Mouse (Mus musculus) stomach, embryonic 14.5 days (tissue): ENCODE data around the gene Cops7b. TPM values are rescaled to one million over a fixed set of nuclear protein-coding genes. Genes with fewer than 3 reads are reported as not detected.

Experiments used
- ATAC-seq: fragments of 200-750 bp; cut with Nextera tagmentation; 2 replicates; pipeline ENCODE4 v1.8.0; 2017; ENCODE audit warnings: low read depth, moderate TSS enrichment; ENCODE audit not compliant: insufficient number of reproducible peaks, insufficient read depth, low FRiP score
- H3K27ac ChIP-seq: fragments of 300-500 bp; sonication (generic); 2 replicates; pipeline ENCODE4 v1.5.1; 2014; ENCODE audit warnings: mild to moderate bottlenecking, low read length, moderate library complexity, mixed read lengths
- H3K27me3 ChIP-seq: fragments of 300-500 bp; sonication (generic); 2 replicates; pipeline ENCODE4 v1.6.1; 2014; ENCODE audit warnings: low read length, control low read depth, mixed read lengths; ENCODE audit not compliant: control insufficient read depth, insufficient read depth
- H3K36me3 ChIP-seq: fragments of 300-500 bp; sonication (generic); 2 replicates; pipeline ENCODE4 v1.6.1; 2014; ENCODE audit warnings: mild to moderate bottlenecking, control low read depth, low read length, moderate library complexity, mixed read lengths; ENCODE audit not compliant: control insufficient read depth, insufficient read depth
- H3K4me1 ChIP-seq: fragments of 300-500 bp; sonication (generic); 2 replicates; pipeline ENCODE4 v1.6.1; 2014; ENCODE audit warnings: low read length, control low read depth, mixed read lengths; ENCODE audit not compliant: control insufficient read depth, insufficient read depth
- H3K4me2 ChIP-seq: fragments of 300-500 bp; sonication (generic); replicated peaks from 2 replicates; pipeline ENCODE4 v1.6.1; 2014; ENCODE audit warnings: low read depth, low read length, control low read depth
- H3K4me3 ChIP-seq: fragments of 300-500 bp; sonication (generic); 2 replicates; pipeline ENCODE4 v1.5.1; 2014; ENCODE audit warnings: low read depth, low read length, control low read depth
- H3K9ac ChIP-seq: fragments of 300-500 bp; sonication (generic); replicated peaks from 2 replicates; pipeline ENCODE4 v1.6.1; 2014; ENCODE audit warnings: low read depth, mild to moderate bottlenecking, control low read depth, low read length, moderate library complexity, mixed read lengths
- H3K9me3 ChIP-seq: fragments of 300-500 bp; sonication (generic); 2 replicates; pipeline ENCODE4 v1.6.1; 2016; ENCODE audit warnings: low read depth, low read length, control low read depth; ENCODE audit not compliant: control insufficient read depth
- WGBS: fragments of 180-500 bp; shearing (Covaris S2); extraction: QIAGEN DNeasy Blood & Tissue Kit; methylation state at CpG from one replicate; pipeline ENCODE4 v1.1.7; 2014; 5-methylcytosine and 5-hydroxymethylcytosine counted together
- polyA plus RNA-seq: library from polyadenylated mRNA; unstranded; fragments of >200 nt; fragmentation: Nextera tagmentation; extraction: Ambion mirVana; gene quantifications from 2 replicates; pipeline ENCODE4 v1.2.1, GENCODE M21; 2014

Gene Cops7b
- polyA plus RNA-seq, 1 experiment from 2014 or later, result 38.9 TPM

- no peak for ATAC-seq
- H3K27ac ChIP-seq, result no peak overlapping the region
- peaks cover 3% of the 10 kb centered on the region; the same call in 1 of the 2 replicates for H3K36me3 ChIP-seq
- WGBS, result 88% methylated on average over 3 of the region's 3 CpGs
- no peaks in the 10 kb centered on the region for H3K27me3 ChIP-seq
- no peak overlapping the region for H3K4me2 ChIP-seq
- H3K9ac ChIP-seq, result no peak overlapping the region
- no peaks in the 10 kb centered on the region for H3K4me1 ChIP-seq
- H3K9me3 ChIP-seq, result no peaks in the 10 kb centered on the region
- no peak overlapping the region for H3K4me3 ChIP-seq
These were observed 27.0 kb upstream of the Cops7b start for GRCm38 (mm10) chr1:86555665-86556064.

DNA sequence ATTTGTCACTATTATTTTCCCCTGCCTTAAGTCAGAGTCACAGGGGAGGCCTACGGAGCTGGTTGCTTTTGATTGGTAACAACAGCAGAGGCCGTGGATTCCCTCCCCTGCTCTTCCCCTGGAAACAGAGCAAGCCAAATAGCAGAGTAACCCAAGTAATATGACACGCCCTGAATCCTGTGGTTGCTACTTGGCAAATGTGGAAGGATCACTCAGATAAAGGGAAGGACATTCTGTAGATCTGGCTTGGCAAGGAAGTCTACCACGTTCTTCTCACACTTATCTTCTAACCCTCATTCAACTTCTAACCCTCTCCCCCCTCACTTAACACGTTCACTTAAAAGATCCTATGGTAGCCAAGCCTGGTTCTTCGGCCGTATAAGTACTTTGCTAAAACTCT is 24.8 kb upstream of the Cops7b start:
- Histone ChIP-seq H3K27ac (no peak overlapping the region), H3K36me3 (peaks cover 3% of the 10 kb centered on the region; the same call in 1 of the 2 replicates), H3K4me1 (no peaks in the 10 kb centered on the region), H3K27me3 (no peaks in the 10 kb centered on the region), H3K4me2 (no peak overlapping the region), H3K4me3 (no peak overlapping the region), H3K9me3 (no peaks in the 10 kb centered on the region), H3K9ac (no peak overlapping the region)
- no peak for ATAC-seq
- 58% methylated on average over 7 of the region's 7 CpGs for WGBS

GRCm38 (mm10) chr1:86559232-86559631 is 23.5 kb upstream of the Cops7b start:
- 87% methylated on average over 3 of the region's 3 CpGs for WGBS
- Histone ChIP-seq H3K36me3 (peaks cover 3% of the 10 kb centered on the region; the same call in 1 of the 2 replicates), H3K4me1 (no peaks in the 10 kb centered on the region), H3K27ac (no peak overlapping the region), H3K4me3 (no peak overlapping the region), H3K4me2 (no peak overlapping the region), H3K9ac (no peak overlapping the region), H3K9me3 (no peaks in the 10 kb centered on the region), H3K27me3 (no peaks in the 10 kb centered on the region)
- no peak for ATAC-seq

DNA sequence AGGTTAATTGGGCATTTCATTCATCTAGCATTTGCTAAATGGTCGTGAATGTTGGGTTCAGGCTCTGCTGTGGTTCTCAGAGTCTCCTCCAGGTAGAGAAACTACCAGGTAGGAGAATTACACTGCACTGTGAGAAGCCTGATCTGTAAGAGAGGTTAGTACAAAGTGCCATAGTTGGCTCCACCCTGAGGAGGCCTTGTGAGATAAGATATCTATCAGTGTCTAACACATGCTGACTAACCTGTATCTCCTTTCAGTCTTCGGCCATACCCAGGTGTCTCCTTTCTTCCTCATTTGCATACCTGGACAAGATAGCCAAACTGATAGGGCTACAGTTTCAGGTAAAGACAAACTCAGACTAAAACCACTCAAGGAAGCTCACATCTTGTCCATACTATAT is 20.0 kb upstream of the Cops7b start:
- Histone ChIP-seq H3K9ac (no peak overlapping the region), H3K4me1 (no peaks in the 10 kb centered on the region), H3K4me2 (no peak overlapping the region), H3K36me3 (peaks cover 3% of the 10 kb centered on the region; the same call in 1 of the 2 replicates), H3K9me3 (no peaks in the 10 kb centered on the region), H3K4me3 (no peak overlapping the region), H3K27ac (no peak overlapping the region), H3K27me3 (no peaks in the 10 kb centered on the region)
- ATAC-seq, result no peak
- 82% methylated on average over 2 of the region's 2 CpGs for WGBS

- H3K27me3 ChIP-seq, result no peaks in the 10 kb centered on the region
- no peaks in the 10 kb centered on the region for H3K4me1 ChIP-seq
- H3K9me3 ChIP-seq, result no peaks in the 10 kb centered on the region
- no peak overlapping the region for H3K27ac ChIP-seq
- H3K9ac ChIP-seq, result no peak overlapping the region
- no peak overlapping the region for H3K4me2 ChIP-seq
- H3K4me3 ChIP-seq, result no peak overlapping the region
- ATAC-seq, result no peak
- H3K36me3 ChIP-seq, result no peaks in the 10 kb centered on the region
- WGBS, result 67% methylated on average over 2 of the region's 2 CpGs
These were observed 14.3 kb upstream of the Cops7b start for GRCm38 (mm10) chr1:86568409-86568808.

- WGBS, result 88% methylated on average over 2 of the region's 2 CpGs
- no peaks in the 10 kb centered on the region for H3K4me1 ChIP-seq
- H3K4me3 ChIP-seq, result no peak overlapping the region
- no peak overlapping the region for H3K4me2 ChIP-seq
- H3K36me3 ChIP-seq, result no peaks in the 10 kb centered on the region
- H3K9ac ChIP-seq, result no peak overlapping the region
- no peaks in the 10 kb centered on the region for H3K27me3 ChIP-seq
- H3K9me3 ChIP-seq, result no peaks in the 10 kb centered on the region
- no peak overlapping the region for H3K27ac ChIP-seq
- no peak for ATAC-seq
These were observed 13.3 kb upstream of the Cops7b start for GRCm38 (mm10) chr1:86569292-86569860.

GRCm38 (mm10) chr1:86571381-86571780 is 11.3 kb upstream of the Cops7b start:
- H3K9me3 ChIP-seq, result no peaks in the 10 kb centered on the region
- H3K27ac ChIP-seq, result no peak overlapping the region
- ATAC-seq, result no peak
- H3K36me3 ChIP-seq, result no peaks in the 10 kb centered on the region
- H3K4me3 ChIP-seq, result no peak overlapping the region
- no peak overlapping the region for H3K9ac ChIP-seq
- 83% methylated on average over 2 of the region's 2 CpGs for WGBS
- no peak overlapping the region for H3K4me2 ChIP-seq
- H3K27me3 ChIP-seq, result no peaks in the 10 kb centered on the region
- H3K4me1 ChIP-seq, result no peaks in the 10 kb centered on the region

GRCm38 (mm10) chr1:86571941-86572340 is 10.8 kb upstream of the Cops7b start:
- Histone ChIP-seq H3K4me1 (no peaks in the 10 kb centered on the region), H3K4me3 (no peak overlapping the region), H3K27me3 (no peaks in the 10 kb centered on the region), H3K9ac (no peak overlapping the region), H3K9me3 (no peaks in the 10 kb centered on the region), H3K4me2 (no peak overlapping the region), H3K27ac (no peak overlapping the region), H3K36me3 (no peaks in the 10 kb centered on the region)
- WGBS, result 74% methylated on average over 4 of the region's 4 CpGs
- no peak for ATAC-seq

- no peak overlapping the region for H3K4me3 ChIP-seq
- peaks cover 2% of the 10 kb centered on the region for H3K4me1 ChIP-seq
- H3K9me3 ChIP-seq, result no peaks in the 10 kb centered on the region
- no peak overlapping the region for H3K27ac ChIP-seq
- ATAC-seq, result no peak
- H3K27me3 ChIP-seq, result no peaks in the 10 kb centered on the region
- H3K4me2 ChIP-seq, result no peak overlapping the region
- H3K36me3 ChIP-seq, result no peaks in the 10 kb centered on the region
- WGBS, result 75% methylated on average over 6 of the region's 6 CpGs
- H3K9ac ChIP-seq, result no peak overlapping the region
These were observed 2.3 kb upstream of the Cops7b start for GRCm38 (mm10) chr1:86580426-86580825.
